30 mouse cellular contexts compared by ENCODE assay signal in the genomic region with DNA sequence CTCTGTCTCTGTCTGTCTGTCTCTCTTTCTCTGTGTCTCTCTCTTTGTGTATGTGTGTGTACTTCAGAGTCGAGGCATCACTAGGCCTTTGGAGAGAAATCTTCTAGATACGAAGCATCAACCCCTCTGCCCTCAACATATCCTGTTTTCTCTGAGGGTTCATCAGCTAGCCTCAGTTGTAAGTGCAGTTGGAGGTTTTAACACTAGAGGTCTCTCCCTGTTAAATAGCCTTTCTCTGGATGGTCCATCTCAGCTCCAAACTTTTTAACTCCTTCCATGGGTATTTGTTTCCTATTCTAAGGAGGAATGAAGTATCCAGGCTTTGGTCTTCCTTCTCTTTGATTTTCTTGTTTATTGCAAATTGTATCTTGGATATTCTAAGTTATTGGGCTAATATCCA.
DNase-seq lines count a peak whose midpoint lies in the region; ATAC-seq and TF ChIP-seq lines count a peak whose summit lies in the region.
"Had no signal": no experiment of that assay in that cellular context is flagged by ENCODE, and none has a peak within 500 bp of the region (broad histone marks: within the 10 kb centered on the region; RNA-seq: fewer than 3 reads in every experiment).

No protein-coding gene starts in this region.

- no peak for TF ChIP-seq CTCF in brain, embryonic 14.5 days (IDR thresholded peaks at IDR 0.05; ENCODE audit: borderline replicate concordance, extremely low read depth, insufficient read depth, insufficient read length)

- 62% methylated on average over 2 of the region's 2 CpGs for WGBS in hindbrain, embryonic 11.5 days
- WGBS in hindbrain, embryonic 10.5 days: 63% methylated on average over 2 of the region's 2 CpGs
- 69% methylated on average over 2 of the region's 2 CpGs for WGBS in midbrain, embryonic 14.5 days
- 64% methylated on average over 2 of the region's 2 CpGs for WGBS in midbrain, embryonic 13.5 days

- H3K4me2 ChIP-seq in hindbrain, embryonic 11.5 days (replicated peaks; ENCODE audit: low read depth, low read length): no peak overlapping the region
- no peak overlapping the region for H3K4me2 ChIP-seq in midbrain, embryonic 14.5 days (ENCODE audit: low read length)
- H3K4me2 ChIP-seq in midbrain, embryonic 13.5 days (replicated peaks): no peak overlapping the region
- H3K4me2 ChIP-seq: embryonic facial prominence, embryonic 15.5 days; forebrain, embryonic 15.5 days; heart, embryonic 12.5 days; hindbrain, embryonic 13.5 days; liver, embryonic 15.5 days; lung, embryonic 15.5 days had no signal

- no peak overlapping the region for H3K9ac ChIP-seq in hindbrain, embryonic 11.5 days (ENCODE audit: low read depth, low read length)
- no peak overlapping the region for H3K9ac ChIP-seq in midbrain, embryonic 14.5 days (replicated peaks; ENCODE audit: low read length)
- H3K9ac ChIP-seq in midbrain, embryonic 13.5 days (replicated peaks): no peak overlapping the region
- H3K9ac ChIP-seq: embryonic facial prominence, embryonic 15.5 days; forebrain, embryonic 15.5 days; heart, embryonic 12.5 days; hindbrain, embryonic 13.5 days; liver, embryonic 15.5 days; lung, embryonic 15.5 days had no signal

- ATAC-seq in hindbrain, embryonic 11.5 days (ENCODE audit: low FRiP score): no peak
- no peak for ATAC-seq in midbrain, embryonic 14.5 days (ENCODE audit: low FRiP score, low TSS enrichment)
- no peak for ATAC-seq in midbrain, embryonic 13.5 days
- ATAC-seq: activated CD4-positive, CD25-positive, alpha-beta regulatory T cell, adult 4 months; CD4-positive, CD25-positive, alpha-beta regulatory T cell, adult 4 months; forebrain, embryonic 15.5 days; midbrain, embryonic 16.5 days; Patski had no signal

- peak; percentile 3 for DNase-seq in embryo, embryonic 10 days (ENCODE audit: low spot score)
- DNase-seq in embryo, embryonic 9.5 days (ENCODE audit: extremely low spot score): no peak
- DNase-seq in hindbrain, embryonic 11.5 days (ENCODE audit: low spot score): peak; percentile 10
- no peak for DNase-seq in hindbrain, embryonic 10.5 days (ENCODE audit: low spot score)
- peak; percentile 15 for DNase-seq in midbrain, embryonic 14.5 days
- DNase-seq in brain, embryonic 14.5 days (ENCODE audit: low read depth): peak; percentile 4
- DNase-seq in left cerebral cortex, adult 8-10 months (ENCODE audit: low spot score in 2 of 2): no peak
- DNase-seq: adrenal gland, postnatal 10 days; cerebellum, adult 9-10 months; heart, postnatal 14 days; kidney, adult 9 months; kidney, postnatal 36 days; liver; lung, postnatal 36 days; thymus, adult 18-20 months; thymus, postnatal 36 days had no signal

- no peaks in the 10 kb centered on the region for H3K4me1 ChIP-seq in hindbrain, embryonic 11.5 days (replicated peaks; ENCODE audit: control insufficient read depth, insufficient read depth, low read length)
- peaks cover 15% of the 10 kb centered on the region for H3K4me1 ChIP-seq in hindbrain, embryonic 10.5 days (replicated peaks)
- H3K4me1 ChIP-seq in midbrain, embryonic 14.5 days (ENCODE audit: control insufficient read depth, insufficient read depth, low read length): peaks cover 12% of the 10 kb centered on the region
- H3K4me1 ChIP-seq in midbrain, embryonic 13.5 days (replicated peaks): peaks cover 12% of the 10 kb centered on the region
- H3K4me1 ChIP-seq: embryonic facial prominence, embryonic 15.5 days; heart, embryonic 12.5 days; limb, embryonic 10.5 days; liver, embryonic 15.5 days; lung, embryonic 15.5 days; megakaryocyte, embryonic 14.5 days had no signal

- H3K9me3 ChIP-seq in hindbrain, embryonic 11.5 days (ENCODE audit: control insufficient read depth, low read length): no peaks in the 10 kb centered on the region
- H3K9me3 ChIP-seq in hindbrain, embryonic 10.5 days: no peaks in the 10 kb centered on the region
- H3K9me3 ChIP-seq in midbrain, embryonic 14.5 days (ENCODE audit: control insufficient read depth, low read length): no peaks in the 10 kb centered on the region
- no peaks in the 10 kb centered on the region for H3K9me3 ChIP-seq in midbrain, embryonic 13.5 days
- H3K9me3 ChIP-seq: embryonic facial prominence, embryonic 15.5 days; forebrain, embryonic 15.5 days; G1E; heart, embryonic 12.5 days; hindbrain, embryonic 13.5 days; limb, embryonic 10.5 days; liver, embryonic 15.5 days; lung, embryonic 15.5 days; megakaryocyte, embryonic 14.5 days had no signal

- no peak for TF ChIP-seq POLR2A in brain, embryonic 14.5 days (IDR thresholded peaks at IDR 0.05; ENCODE audit: borderline replicate concordance, extremely low read depth, insufficient read depth, insufficient read length, poor library complexity, severe bottlenecking)

- no peak overlapping the region for H3K4me3 ChIP-seq in hindbrain, embryonic 11.5 days (ENCODE audit: low read depth, low read length)
- H3K4me3 ChIP-seq in hindbrain, embryonic 10.5 days: no peak overlapping the region
- H3K4me3 ChIP-seq in midbrain, embryonic 14.5 days (replicated peaks; ENCODE audit: low read depth, low read length): no peak overlapping the region
- H3K4me3 ChIP-seq in midbrain, embryonic 13.5 days (replicated peaks): no peak overlapping the region
- H3K4me3 ChIP-seq: embryonic facial prominence, embryonic 15.5 days; forebrain, embryonic 15.5 days; heart, embryonic 12.5 days; hindbrain, embryonic 13.5 days; limb, embryonic 10.5 days; liver, embryonic 15.5 days; lung, embryonic 15.5 days; megakaryocyte, embryonic 14.5 days had no signal

- no peaks in the 10 kb centered on the region for H3K36me3 ChIP-seq in hindbrain, embryonic 11.5 days (ENCODE audit: control insufficient read depth, insufficient read depth, low read length)
- H3K36me3 ChIP-seq in hindbrain, embryonic 10.5 days: no peaks in the 10 kb centered on the region
- H3K36me3 ChIP-seq in midbrain, embryonic 14.5 days (ENCODE audit: control insufficient read depth, insufficient read depth, low read length): no peaks in the 10 kb centered on the region
- H3K36me3 ChIP-seq in midbrain, embryonic 13.5 days: no peaks in the 10 kb centered on the region
- H3K36me3 ChIP-seq: embryonic facial prominence, embryonic 15.5 days; forebrain, embryonic 15.5 days; G1E; heart, embryonic 12.5 days; hindbrain, embryonic 13.5 days; limb, embryonic 10.5 days; liver, embryonic 15.5 days; lung, embryonic 15.5 days had no signal

- no peaks in the 10 kb centered on the region for H3K27me3 ChIP-seq in hindbrain, embryonic 11.5 days (ENCODE audit: control insufficient read depth, insufficient read depth, low read length)
- peaks cover 7% of the 10 kb centered on the region; the same call in 1 of the 2 replicates for H3K27me3 ChIP-seq in hindbrain, embryonic 10.5 days (ENCODE audit: insufficient read depth, poor library complexity, severe bottlenecking)
- no peaks in the 10 kb centered on the region for H3K27me3 ChIP-seq in midbrain, embryonic 14.5 days (ENCODE audit: control insufficient read depth, insufficient read depth, low read length)
- no peaks in the 10 kb centered on the region for H3K27me3 ChIP-seq in midbrain, embryonic 13.5 days
- H3K27me3 ChIP-seq: embryonic facial prominence, embryonic 15.5 days; forebrain, embryonic 15.5 days; heart, embryonic 12.5 days; hindbrain, embryonic 13.5 days; liver, embryonic 15.5 days; lung, embryonic 15.5 days; megakaryocyte, embryonic 14.5 days; Patski had no signal

- H3K27ac ChIP-seq in hindbrain, embryonic 11.5 days (ENCODE audit: low read depth, low read length): no peak overlapping the region
- H3K27ac ChIP-seq in hindbrain, embryonic 10.5 days: no peak overlapping the region
- no peak overlapping the region for H3K27ac ChIP-seq in midbrain, embryonic 14.5 days (replicated peaks; ENCODE audit: low read depth, low read length)
- H3K27ac ChIP-seq in midbrain, embryonic 13.5 days: no peak overlapping the region
- H3K27ac ChIP-seq: embryonic facial prominence, embryonic 15.5 days; forebrain, embryonic 15.5 days; hindbrain, embryonic 13.5 days; limb, embryonic 10.5 days; liver, embryonic 15.5 days; lung, embryonic 15.5 days had no signal

Comparison
In these comparisons a context has a peak if more than half of its experiments do, and no peak if none do; other contexts are left out.
1. DNase-seq: peak in embryo, embryonic 10 days (single experiment), hindbrain, embryonic 11.5 days (single experiment), midbrain, embryonic 14.5 days (single experiment) and brain, embryonic 14.5 days (single experiment); none in embryo, embryonic 9.5 days (single experiment), hindbrain, embryonic 10.5 days (single experiment) and left cerebral cortex, adult 8-10 months (0 of 2).